Mouse (Mus musculus) megakaryocyte, embryonic 14.5 days (primary cell): ENCODE results near the gene Lhx3.

Experiments
- FLI1 ChIP-seq: IDR thresholded peaks from 2 replicates; pipeline ENCODE4 v1.6.1; 2012; ENCODE audit warnings: low read length, inconsistent platforms, mixed read lengths
- GATA1 ChIP-seq: IDR thresholded peaks from 3 replicates; pipeline ENCODE4 v1.6.1; 2012; ENCODE audit warnings: mixed read lengths, low read length, inconsistent platforms, borderline replicate concordance

DNA sequence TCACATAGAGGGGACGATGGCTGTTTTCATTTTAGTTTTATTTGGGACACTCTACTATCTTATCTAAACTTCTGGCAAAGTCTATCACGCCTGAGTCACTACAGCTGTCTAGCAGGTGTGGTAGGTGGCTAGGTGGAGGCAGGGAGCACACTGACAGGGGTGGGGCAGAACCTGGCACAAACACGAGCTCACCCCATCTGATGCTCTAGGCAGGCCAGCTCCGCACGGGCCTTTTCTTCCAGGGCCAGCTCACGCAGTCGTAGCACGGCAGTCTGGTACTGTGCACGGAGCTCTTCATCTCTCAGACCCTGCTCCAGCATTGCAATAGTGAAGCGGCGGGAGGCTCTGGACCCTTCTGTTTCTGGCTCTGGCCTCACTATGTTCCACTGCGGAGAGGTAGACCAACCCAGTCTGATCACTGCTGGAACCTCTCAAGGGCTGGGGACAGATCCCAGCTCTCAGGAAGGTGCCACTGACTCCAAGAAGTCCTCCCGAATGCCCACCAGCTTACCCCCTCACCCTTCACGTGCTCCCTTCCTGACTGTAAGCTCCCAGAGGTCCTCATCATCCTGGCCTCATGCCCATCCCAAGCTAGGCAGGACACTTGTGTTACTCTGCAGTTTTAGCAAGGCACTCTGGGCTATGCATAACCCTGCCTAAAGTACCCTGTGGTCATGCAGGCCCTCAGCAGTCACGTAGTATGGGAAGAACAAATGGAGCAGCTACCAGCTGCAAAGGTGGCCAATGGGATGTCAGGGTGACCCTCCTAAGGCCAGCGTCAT lies 49.4 kb upstream of the Lhx3 start:
- TF ChIP-seq GATA1 (no peak), FLI1 (no peak)
